Mouse (Mus musculus) limb, embryonic 15.5 days (tissue): Measurements from ENCODE around the gene Isy1. TPM values are rescaled to one million over a fixed set of nuclear protein-coding genes. Genes with fewer than 3 reads are reported as not detected.

ENCODE experiments used
- ATAC-seq: fragments of 200-750 bp; cut with Nextera tagmentation; 2 replicates; pipeline ENCODE4 v1.8.0; 2017; ENCODE audit warnings: low read depth, moderate TSS enrichment; ENCODE audit not compliant: insufficient number of reproducible peaks, low FRiP score, low TSS enrichment
- H3K27ac ChIP-seq: fragments of 300-500 bp; sonication (generic); 2 replicates; pipeline ENCODE4 v1.5.1; 2015; ENCODE audit warnings: moderate library complexity, mild to moderate bottlenecking, inconsistent platforms
- H3K27me3 ChIP-seq: fragments of 300-500 bp; sonication (generic); 2 replicates; pipeline ENCODE4 v1.6.1; 2015; ENCODE audit warnings: inconsistent platforms
- H3K36me3 ChIP-seq: fragments of 300-500 bp; sonication (generic); 2 replicates; pipeline ENCODE4 v1.6.1; 2015; ENCODE audit warnings: inconsistent platforms
- H3K4me1 ChIP-seq: fragments of 300-500 bp; sonication (generic); 2 replicates; pipeline ENCODE4 v1.6.1; 2015; ENCODE audit warnings: inconsistent platforms
- H3K4me2 ChIP-seq: fragments of 300-500 bp; sonication (generic); 2 replicates; pipeline ENCODE4 v1.6.1; 2015; ENCODE audit warnings: mild to moderate bottlenecking, inconsistent platforms
- H3K4me3 ChIP-seq: fragments of 300-500 bp; sonication (generic); 2 replicates; pipeline ENCODE4 v1.5.1; 2015; ENCODE audit warnings: mild to moderate bottlenecking, inconsistent platforms
- H3K9ac ChIP-seq: fragments of 300-500 bp; sonication (generic); 2 replicates; pipeline ENCODE4 v1.6.1; 2015; ENCODE audit warnings: inconsistent platforms
- H3K9me3 ChIP-seq: fragments of 300-500 bp; sonication (generic); 2 replicates; pipeline ENCODE4 v1.6.1; 2016; ENCODE audit warnings: inconsistent platforms
- WGBS: fragments of 180-500 bp; shearing (Covaris S2); methylation state at CpG from one replicate; pipeline ENCODE4 v1.1.7; 2015; 5-methylcytosine and 5-hydroxymethylcytosine counted together
- polyA plus RNA-seq: library from polyadenylated mRNA; unstranded; fragments of >200 nt; fragmentation: Nextera tagmentation; extraction: Ambion mirVana; gene quantifications from 2 replicates; pipeline ENCODE4 v1.2.1, GENCODE M21; 2015

Gene Isy1
- polyA plus RNA-seq, 1 experiment from 2014 or later, result 45.6 TPM

DNA sequence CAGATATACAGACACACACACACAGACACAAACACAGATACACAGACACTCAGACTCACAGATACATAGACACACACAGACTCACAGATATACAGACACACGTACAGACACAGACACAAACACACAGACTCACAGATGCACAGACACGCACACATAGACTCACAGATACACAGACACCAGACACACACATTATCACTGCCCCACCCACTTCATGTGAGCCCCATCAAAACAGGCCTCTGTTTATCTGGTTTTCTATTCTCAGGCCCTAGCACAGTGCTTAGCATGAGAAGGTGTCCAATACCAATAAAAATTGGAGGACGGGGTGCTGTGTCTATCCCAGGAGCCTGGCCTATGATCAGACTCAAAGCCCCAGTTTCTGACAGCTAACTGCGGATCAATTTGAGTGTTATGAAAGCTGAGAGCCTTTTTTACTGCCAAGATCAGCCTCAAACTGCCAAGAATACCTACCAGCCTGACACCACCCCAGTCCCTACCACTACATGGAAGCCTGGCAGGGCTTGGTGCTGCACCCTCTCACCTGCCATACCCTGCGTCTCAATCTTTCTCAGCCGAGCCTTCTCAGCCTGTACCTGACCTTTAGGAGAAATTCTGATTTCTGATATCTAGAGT is 42.2 kb downstream of the Isy1 start:
- 78% methylated on average over 6 of the region's 6 CpGs for WGBS
- Histone ChIP-seq H3K9ac (no peak overlapping the region), H3K4me1 (0 out of 2 replicates have a peak, but pooled peaks cover 2% of the 10 kb centered on the region), H3K27ac (no peak overlapping the region), H3K27me3 (no peaks in the 10 kb centered on the region), H3K4me3 (no peak overlapping the region), H3K36me3 (peaks cover 22% of the 10 kb centered on the region), H3K4me2 (no peak overlapping the region), H3K9me3 (no peaks in the 10 kb centered on the region)
- no peak for ATAC-seq

DNA sequence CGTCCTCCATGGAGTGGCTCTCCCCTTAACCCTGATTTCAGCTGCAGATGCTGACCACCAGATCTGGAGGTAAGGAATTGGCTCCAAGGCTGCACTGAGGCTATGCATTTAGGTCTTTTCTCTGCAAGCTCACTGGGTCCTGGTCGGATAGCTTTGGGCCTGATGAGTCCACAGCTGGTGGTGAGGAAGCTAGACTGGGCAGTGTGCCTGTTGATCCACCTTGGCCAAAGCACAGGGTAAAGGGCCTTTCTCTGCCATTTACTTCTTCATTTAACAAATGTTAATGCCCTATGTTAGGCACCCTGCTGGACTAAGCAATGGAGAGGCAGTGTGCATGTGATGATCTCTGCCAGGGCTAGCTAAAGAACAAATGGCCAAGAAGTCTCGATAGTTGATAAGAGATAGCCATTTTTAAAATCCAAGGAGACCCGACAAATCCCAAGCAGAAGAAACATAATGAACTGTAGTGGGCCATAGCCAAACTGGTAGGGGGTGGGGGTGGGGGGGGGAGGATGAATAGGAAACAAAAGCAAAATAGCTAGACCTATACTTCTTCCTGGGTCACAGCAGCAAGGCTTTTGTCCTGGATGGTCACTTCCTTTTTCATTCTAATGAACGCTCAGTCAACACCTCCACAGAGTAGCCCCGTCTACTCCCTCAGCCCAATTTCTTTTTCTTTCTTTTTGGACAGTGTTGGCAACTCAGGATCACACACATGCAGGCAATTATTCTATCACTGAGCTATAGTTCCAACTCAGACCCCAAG is 43.0 kb downstream of the Isy1 start:
- H3K9ac ChIP-seq, result no peak overlapping the region
- no peak overlapping the region for H3K4me2 ChIP-seq
- H3K27me3 ChIP-seq, result no peaks in the 10 kb centered on the region
- ATAC-seq, result no peak
- no peak overlapping the region for H3K4me3 ChIP-seq
- WGBS, result 85% methylated on average over 6 of the region's 6 CpGs
- H3K27ac ChIP-seq, result no peak overlapping the region
- no peaks in the 10 kb centered on the region for H3K9me3 ChIP-seq
- peaks cover 2% of the 10 kb centered on the region; the same call in 1 of the 2 replicates for H3K4me1 ChIP-seq
- H3K36me3 ChIP-seq, result peaks cover 28% of the 10 kb centered on the region

DNA sequence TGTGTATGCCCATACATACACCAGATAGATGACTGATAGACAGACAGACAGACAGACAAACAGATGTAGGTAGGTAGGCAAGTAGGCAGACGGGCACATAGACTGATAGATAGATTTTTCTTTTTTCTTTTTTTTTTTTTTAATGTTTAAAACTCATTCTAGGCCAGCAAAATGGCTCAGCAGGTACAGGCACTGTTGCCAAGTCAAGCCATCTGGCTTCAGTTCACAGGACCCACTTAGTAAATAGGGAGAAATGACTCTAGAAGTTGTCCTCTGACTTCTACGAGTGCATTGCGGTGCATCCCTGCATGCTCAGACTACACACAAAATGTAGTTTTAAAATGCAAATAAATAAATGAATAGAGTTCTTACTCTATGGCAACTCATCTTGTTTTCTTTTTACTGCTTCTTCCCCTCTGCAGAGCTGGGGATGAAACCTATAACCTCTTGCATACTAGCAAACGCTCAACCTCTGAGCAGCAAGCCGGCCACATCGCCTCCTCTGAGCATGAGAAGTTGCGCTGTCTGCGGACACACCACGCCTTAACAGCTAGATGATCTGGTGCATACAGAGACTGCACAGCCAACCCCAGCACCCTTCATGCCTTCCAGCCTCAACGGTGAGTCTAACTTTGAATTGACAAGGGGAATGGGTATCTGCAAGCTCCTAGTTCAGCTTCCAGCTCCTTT is 44.6 kb downstream of the Isy1 start:
- ATAC-seq, result no peak
- Histone ChIP-seq H3K4me1 (peaks cover 2% of the 10 kb centered on the region; the same call in 1 of the 2 replicates), H3K4me3 (no peak overlapping the region), H3K9me3 (no peaks in the 10 kb centered on the region), H3K9ac (no peak overlapping the region), H3K36me3 (peaks cover 28% of the 10 kb centered on the region), H3K27ac (no peak overlapping the region), H3K27me3 (no peaks in the 10 kb centered on the region), H3K4me2 (no peak overlapping the region)
- 92% methylated on average over 10 of the region's 10 CpGs for WGBS

DNA sequence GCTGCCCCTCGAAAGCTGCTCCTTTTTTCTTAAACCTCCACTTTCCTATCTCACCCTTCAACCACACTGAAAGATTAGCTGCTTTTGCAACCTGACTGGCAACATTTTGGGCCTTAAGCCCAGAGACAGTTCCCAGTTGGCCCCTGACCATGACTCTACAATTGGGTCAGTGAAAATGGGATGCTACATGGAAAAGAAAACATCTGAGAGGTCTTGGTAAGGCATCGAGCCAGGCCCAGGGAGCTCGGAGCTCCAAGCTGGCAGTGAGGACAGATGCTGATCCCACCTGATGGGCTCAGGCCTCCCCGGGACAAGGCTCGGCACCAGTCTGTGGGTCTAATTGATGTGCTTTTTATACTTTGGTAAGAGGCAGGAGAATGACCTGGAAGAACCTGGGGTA is 46.8 kb downstream of the Isy1 start:
- H3K27ac ChIP-seq, result no peak overlapping the region
- WGBS, result 92% methylated on average over 5 of the region's 5 CpGs
- no peak for ATAC-seq
- peaks cover 2% of the 10 kb centered on the region; the same call in 1 of the 2 replicates for H3K4me1 ChIP-seq
- peaks cover 28% of the 10 kb centered on the region for H3K36me3 ChIP-seq
- no peak overlapping the region for H3K4me3 ChIP-seq
- H3K9ac ChIP-seq, result no peak overlapping the region
- H3K27me3 ChIP-seq, result no peaks in the 10 kb centered on the region
- H3K4me2 ChIP-seq, result no peak overlapping the region
- H3K9me3 ChIP-seq, result no peaks in the 10 kb centered on the region

DNA sequence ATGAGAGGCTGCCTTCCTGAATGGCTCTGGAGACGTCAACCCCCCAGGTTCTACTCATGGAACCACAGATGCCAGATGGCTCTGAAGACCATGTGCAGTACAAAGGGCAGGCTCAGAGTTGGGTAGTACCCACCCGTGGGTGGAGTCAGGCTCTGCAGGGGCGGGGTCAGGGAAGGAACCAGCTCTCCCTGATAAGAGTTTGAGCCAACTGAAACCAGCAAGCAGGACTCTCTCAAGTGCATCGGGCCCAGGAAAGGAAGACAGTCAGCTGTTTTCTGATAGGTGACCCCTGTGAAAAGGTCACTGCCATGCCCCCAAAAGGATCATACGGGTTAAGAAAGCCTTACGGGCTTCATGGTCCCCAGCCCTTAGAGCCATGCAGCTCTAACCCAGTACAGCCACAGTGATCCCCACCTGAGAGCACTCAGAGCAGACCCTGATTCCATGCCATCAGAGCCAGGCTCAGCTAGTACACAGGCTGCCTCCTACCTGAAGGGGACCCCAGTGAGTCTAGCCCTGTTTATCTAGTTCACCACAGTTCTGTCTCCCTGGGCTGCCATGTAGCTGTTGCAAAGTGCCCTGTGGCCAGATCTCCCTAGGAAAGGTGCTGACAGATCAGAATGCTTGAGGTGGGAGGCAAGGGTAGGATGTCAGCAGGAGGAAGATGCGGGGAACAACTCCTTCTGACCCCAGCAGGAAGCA is 47.7 kb downstream of the Isy1 start:
- Histone ChIP-seq H3K9me3 (no peaks in the 10 kb centered on the region), H3K9ac (no peak overlapping the region), H3K4me2 (no peak overlapping the region), H3K36me3 (peaks cover 28% of the 10 kb centered on the region), H3K27me3 (no peaks in the 10 kb centered on the region), H3K27ac (no peak overlapping the region), H3K4me3 (no peak overlapping the region), H3K4me1 (no peaks in the 10 kb centered on the region; the same call in 1 of the 2 replicates)
- ATAC-seq, result no peak
- 67% methylated on average over 7 of the region's 7 CpGs for WGBS

DNA sequence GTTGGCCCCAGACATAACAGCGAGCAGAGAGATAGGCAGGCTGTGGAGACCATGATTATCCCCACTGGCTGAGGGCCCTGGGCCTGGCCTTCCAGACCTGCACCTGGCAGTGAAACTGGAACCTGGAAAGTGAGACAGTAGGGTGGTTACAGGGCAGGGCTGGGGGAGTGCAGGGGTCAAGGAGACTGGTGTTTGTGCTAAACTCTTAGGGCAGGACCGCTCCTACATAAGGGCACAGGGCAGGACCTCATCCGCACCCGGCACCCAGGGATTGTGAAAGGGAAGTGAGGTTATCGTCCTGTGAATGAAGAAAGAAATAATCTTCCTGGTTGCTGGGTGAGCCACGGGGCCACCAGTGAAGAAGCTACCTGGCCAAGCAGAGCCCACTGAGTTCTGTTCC is 48.8 kb downstream of the Isy1 start:
- WGBS, result 92% methylated on average over 6 of the region's 6 CpGs
- Histone ChIP-seq H3K9ac (no peak overlapping the region), H3K4me1 (no peaks in the 10 kb centered on the region; the same call in 1 of the 2 replicates), H3K36me3 (peaks cover 28% of the 10 kb centered on the region), H3K4me3 (no peak overlapping the region), H3K9me3 (no peaks in the 10 kb centered on the region), H3K4me2 (no peak overlapping the region), H3K27ac (no peak overlapping the region), H3K27me3 (no peaks in the 10 kb centered on the region)
- ATAC-seq, result no peak

DNA sequence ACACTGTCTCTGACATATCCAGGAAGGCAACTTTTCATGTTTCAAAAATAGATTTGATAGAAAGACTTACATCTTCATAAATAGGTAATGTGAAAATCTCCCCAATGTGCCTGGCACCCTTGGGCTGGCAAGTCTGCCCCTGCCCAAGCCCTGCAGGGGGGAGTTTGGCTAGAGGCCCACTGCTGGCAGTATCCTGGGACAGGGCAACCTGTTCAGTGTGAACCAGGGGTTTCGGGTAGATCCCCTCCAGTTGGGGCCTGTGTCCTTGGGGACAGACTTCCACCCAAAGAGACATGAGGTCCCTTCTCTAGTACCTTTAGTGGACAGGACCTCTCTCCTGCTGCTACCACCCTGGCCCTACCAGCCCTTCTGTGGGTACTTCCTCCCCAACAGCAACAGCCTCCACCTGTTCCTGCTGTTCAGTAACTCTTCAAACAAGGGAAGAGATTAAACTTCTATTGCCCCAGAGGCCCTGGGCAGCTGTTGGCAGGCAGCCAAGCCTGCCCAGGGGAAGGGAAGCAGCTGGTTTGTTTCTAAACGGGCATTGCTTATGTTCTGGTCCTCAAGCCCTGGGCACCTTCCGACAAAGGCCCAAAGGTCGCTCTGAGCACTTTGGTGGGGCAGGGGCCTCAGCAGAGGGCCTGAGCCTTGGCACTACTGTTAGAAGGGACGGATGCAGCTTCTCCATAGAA is 49.6 kb downstream of the Isy1 start:
- H3K9me3 ChIP-seq, result no peaks in the 10 kb centered on the region
- H3K9ac ChIP-seq, result no peak overlapping the region
- no peak overlapping the region for H3K4me2 ChIP-seq
- H3K4me3 ChIP-seq, result no peak overlapping the region
- no peak overlapping the region for H3K27ac ChIP-seq
- ATAC-seq, result no peak
- WGBS, result 39% methylated on average over 5 of the region's 5 CpGs
- H3K4me1 ChIP-seq, result no peaks in the 10 kb centered on the region; the same call in 1 of the 2 replicates
- H3K36me3 ChIP-seq, result peaks cover 26% of the 10 kb centered on the region
- H3K27me3 ChIP-seq, result no peaks in the 10 kb centered on the region

DNA sequence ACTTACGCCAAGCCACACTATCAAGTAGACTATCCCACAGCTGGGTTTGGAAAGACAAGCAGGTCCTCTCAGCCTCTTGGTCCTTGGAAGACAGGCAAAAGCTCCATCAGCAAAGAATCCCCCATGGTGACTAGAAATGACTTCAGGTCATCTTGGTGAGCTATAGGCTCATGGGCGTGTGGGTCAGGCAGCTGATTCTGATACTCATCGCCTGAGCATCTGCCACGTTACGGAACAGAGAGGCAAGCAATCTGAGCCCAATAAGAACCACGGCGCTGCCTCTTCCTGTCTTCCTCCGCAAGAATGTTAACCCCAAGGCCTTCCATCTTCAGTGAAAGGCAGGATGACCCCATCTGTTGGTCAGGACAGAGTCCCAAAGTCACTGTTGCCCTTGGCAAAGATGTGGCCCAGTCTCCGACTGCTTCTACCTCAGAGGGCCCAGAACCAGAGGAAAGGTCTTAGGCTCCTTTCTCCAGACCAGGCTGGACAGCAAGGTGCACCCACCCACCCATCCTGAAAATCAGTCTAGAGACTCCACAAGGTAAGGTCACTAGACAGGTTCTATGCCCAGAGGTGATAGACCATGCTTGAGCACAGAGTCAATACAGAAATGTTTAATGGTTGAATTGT is 50.2 kb downstream of the Isy1 start:
- Histone ChIP-seq H3K4me3 (no peak overlapping the region), H3K27ac (no peak overlapping the region), H3K36me3 (peaks cover 25% of the 10 kb centered on the region), H3K9ac (no peak overlapping the region), H3K9me3 (no peaks in the 10 kb centered on the region), H3K4me1 (no peaks in the 10 kb centered on the region; the same call in 1 of the 2 replicates), H3K4me2 (no peak overlapping the region), H3K27me3 (no peaks in the 10 kb centered on the region)
- 87% methylated on average over 9 of the region's 9 CpGs for WGBS
- no peak for ATAC-seq

DNA sequence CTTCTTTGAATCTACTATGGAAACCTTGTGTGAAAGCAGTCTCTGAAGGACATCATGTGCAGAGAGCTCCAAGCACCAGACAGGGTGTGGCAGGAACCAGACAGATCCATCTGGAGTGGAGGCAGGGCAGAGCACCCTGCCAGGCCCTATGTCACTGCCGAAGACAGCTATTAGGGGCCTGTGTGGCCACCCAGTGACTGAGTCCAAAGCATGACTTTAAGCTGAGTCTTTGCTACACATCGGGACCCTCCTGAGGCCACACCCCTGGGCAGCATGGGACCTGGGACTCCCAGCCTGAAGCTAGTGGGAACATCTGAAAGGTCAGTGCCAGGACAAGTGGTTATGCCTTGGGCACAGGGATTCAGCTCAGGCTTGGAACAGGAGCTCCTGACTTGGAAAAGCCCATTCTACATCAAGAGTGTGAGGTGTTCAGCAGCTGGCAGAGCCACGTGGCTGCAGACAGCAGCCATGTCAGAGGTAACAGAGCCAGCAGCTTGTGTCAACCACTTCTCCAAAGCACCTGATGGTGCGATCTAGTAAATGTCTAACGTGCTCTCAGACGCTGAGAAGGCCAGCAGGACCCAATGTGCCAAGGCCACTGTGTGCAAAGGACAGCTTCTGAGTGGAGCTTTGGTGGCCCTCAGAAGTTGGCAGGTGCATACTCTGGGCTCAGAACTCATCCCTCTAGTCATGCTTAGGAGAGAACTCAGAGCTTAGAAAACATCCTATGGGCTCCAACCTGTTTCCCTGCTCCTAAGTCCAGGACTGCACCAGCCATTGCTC is 51.3 kb downstream of the Isy1 start:
- no peak overlapping the region for H3K4me2 ChIP-seq
- ATAC-seq, result no peak

DNA sequence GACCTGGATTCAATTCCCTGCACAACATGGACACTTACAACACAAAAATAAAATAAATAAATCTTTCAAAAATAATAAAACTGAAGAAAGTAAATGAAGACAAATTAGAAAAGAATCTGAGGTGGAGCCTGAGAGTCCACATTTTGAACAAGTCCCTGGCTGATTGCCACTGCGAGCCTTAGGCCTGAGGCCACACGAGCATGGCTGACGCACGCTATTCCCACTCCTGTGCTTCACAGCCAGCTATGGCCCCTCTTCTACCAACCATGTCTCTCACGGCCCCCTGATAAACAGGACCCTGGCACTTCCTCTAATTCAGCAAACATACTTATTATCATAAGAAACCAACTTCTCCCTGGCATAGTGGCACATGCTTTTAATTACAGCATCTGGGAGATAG is 52.0 kb downstream of the Isy1 start:
- WGBS, result 66% methylated on average over 5 of the region's 5 CpGs
- H3K4me1 ChIP-seq, result no peaks in the 10 kb centered on the region; the same call in 1 of the 2 replicates
- H3K27me3 ChIP-seq, result no peaks in the 10 kb centered on the region
- no peak overlapping the region for H3K4me3 ChIP-seq
- H3K4me2 ChIP-seq, result no peak overlapping the region
- ATAC-seq, result no peak
- H3K9me3 ChIP-seq, result no peaks in the 10 kb centered on the region
- no peak overlapping the region for H3K9ac ChIP-seq
- no peak overlapping the region for H3K27ac ChIP-seq
- H3K36me3 ChIP-seq, result peaks cover 9% of the 10 kb centered on the region

More for the DNA sequence above, 51.3 kb downstream of the Isy1 start:
- no peak overlapping the region for H3K27ac ChIP-seq
- no peak overlapping the region for H3K9ac ChIP-seq
- peaks cover 16% of the 10 kb centered on the region for H3K36me3 ChIP-seq
- H3K4me1 ChIP-seq, result no peaks in the 10 kb centered on the region; the same call in 1 of the 2 replicates
- 76% methylated on average over 6 of the region's 6 CpGs for WGBS
- H3K4me3 ChIP-seq, result no peak overlapping the region
- no peaks in the 10 kb centered on the region for H3K9me3 ChIP-seq
- H3K27me3 ChIP-seq, result no peaks in the 10 kb centered on the region
